Mouse (Mus musculus) granulocyte monocyte progenitor cell, adult 5-6 weeks (primary cell): ENCODE data around the gene Nit1. TPM values are rescaled to one million over a fixed set of nuclear protein-coding genes. Genes with fewer than 3 reads are reported as not detected.
"Not testable (repeated sequence)": the region's sequence is repeated elsewhere in the genome, so short reads cannot be mapped to it uniquely, and the experiment has no call there.

Experiments
- ATAC-seq: replicated peaks from 2 replicates; pipeline ENCODE4 v1.8.0; 2016; ENCODE audit warnings: mild to moderate bottlenecking, moderate TSS enrichment, inconsistent platforms; ENCODE audit not compliant: poor library complexity, severe bottlenecking
- total RNA-seq, 2 experiments: library from RNA; stranded (forward) in 1 of 2; stranded (reverse) in 1 of 2; fragments of 200-712, 200-1000 nt in 1 of 2; fragments of >200 nt in 1 of 2; fragmentation: Nextera tagmentation in 1 of 2; gene quantifications; 2 replicates each; pipeline ENCODE4 v1.2.3; 2014 to 2017

Gene Nit1
- total RNA-seq, 2 experiments from 2014 or later = 24.6 to 28.1 TPM

- no peak for ATAC-seq
Observed at GRCm38 (mm10) chr1:171356814-171357213, 11.4 kb upstream of the Nit1 start.

- ATAC-seq = 0 out of 2 replicates have a peak, but pooled peaks have one; percentile 15
Observed at GRCm38 (mm10) chr1:171355812-171356340, 10.4 kb upstream of the Nit1 start.

GRCm38 (mm10) chr1:171349210-171349609, 3.8 kb upstream of the Nit1 start:
- ATAC-seq = no peak

- ATAC-seq = no peak
Observed at GRCm38 (mm10) chr1:171348665-171349064, 3.2 kb upstream of the Nit1 start.

- peak; percentile 23 for ATAC-seq
Observed at GRCm38 (mm10) chr1:171346095-171346450, 627 bp upstream of the Nit1 start.

GRCm38 (mm10) chr1:171344715-171345114, 731 bp downstream of the Nit1 start:
- no peak for ATAC-seq

- ATAC-seq = no peak
Observed at GRCm38 (mm10) chr1:171343922-171344677, 1.3 kb downstream of the Nit1 start.

GRCm38 (mm10) chr1:171342262-171343207, 2.9 kb downstream of the Nit1 start:
- ATAC-seq = no peak

- ATAC-seq = no peak
Observed at GRCm38 (mm10) chr1:171330216-171330560, 15.3 kb downstream of the Nit1 start.

- ATAC-seq = peak; percentile 57
Observed at GRCm38 (mm10) chr1:171329433-171330215, 15.8 kb downstream of the Nit1 start.

GRCm38 (mm10) chr1:171328839-171329432, 16.5 kb downstream of the Nit1 start, which contains the start of gene Dedd:
Gene Dedd (plus strand): TSS chr1:171329145.
- peak; percentile 81 for ATAC-seq

GRCm38 (mm10) chr1:171328244-171328643, 17.2 kb downstream of the Nit1 start:
- ATAC-seq = no peak

GRCm38 (mm10) chr1:171326588-171326987, 18.9 kb downstream of the Nit1 start:
- ATAC-seq = peak; percentile 21; the same call in 1 of the 2 replicates

GRCm38 (mm10) chr1:171325571-171325970, 19.9 kb downstream of the Nit1 start:
- no peak for ATAC-seq

- ATAC-seq = peak; percentile 48
Observed at GRCm38 (mm10) chr1:171322012-171322411, 23.4 kb downstream of the Nit1 start.

- ATAC-seq = peak; percentile 63
Observed at GRCm38 (mm10) chr1:171321415-171321814, 24.0 kb downstream of the Nit1 start.

- ATAC-seq = no peak
Observed at GRCm38 (mm10) chr1:171320151-171320550, 25.3 kb downstream of the Nit1 start.

- ATAC-seq = no peak
Observed at GRCm38 (mm10) chr1:171319748-171320147, 25.7 kb downstream of the Nit1 start.

GRCm38 (mm10) chr1:171309321-171309720, 36.1 kb downstream of the Nit1 start:
- ATAC-seq = no peak

GRCm38 (mm10) chr1:171306157-171306556, 39.3 kb downstream of the Nit1 start:
- not testable (repeated sequence) for ATAC-seq
